Comparison of ENCODE assay signal across 7 mouse cellular contexts in genomic region chr7:63938914-63939396, GRCm38 (mm10). TPM values are rescaled to one million over a fixed set of nuclear protein-coding genes. Genes with fewer than 3 reads are reported as not detected.
DNase-seq lines count a peak whose midpoint lies in the region; ATAC-seq and TF ChIP-seq lines count a peak whose summit lies in the region.

Gene Klf13, minus strand, starts transcription at chr7:63938915.

- peak; percentile 94 for TF ChIP-seq POLR2A in small intestine, adult 2 months (IDR thresholded peaks at IDR 0.05; ENCODE audit: low read depth, low read length)

- ATAC-seq in intestine, postnatal 0 days = peak; percentile 88
- peak; percentile 94 for ATAC-seq in midbrain, embryonic 12.5 days (ENCODE audit: low FRiP score, low read depth)

- H3K4me2 ChIP-seq in intestine, postnatal 0 days (replicated peaks; ENCODE audit: low read depth) = peak within 1 kb of the TSS; percentile 95
- H3K4me2 ChIP-seq in midbrain, embryonic 12.5 days (replicated peaks) = peak within 1 kb of the TSS; percentile 91

- peak within 1 kb of the TSS; percentile 92 for H3K9ac ChIP-seq in intestine, postnatal 0 days (ENCODE audit: low read depth, low read length)
- peak within 1 kb of the TSS; percentile 96 for H3K9ac ChIP-seq in midbrain, embryonic 12.5 days (replicated peaks)

- DNase-seq in adrenal gland, postnatal 10 days = peak; percentile 97
- DNase-seq in embryonic facial prominence, embryonic 10.5 days (ENCODE audit: low spot score) = peak; percentile 99
- DNase-seq in gonadal fat pad, adult 2 months (ENCODE audit: low read depth) = peak; percentile 80
- peak; percentile 97 for DNase-seq in left cerebral cortex, postnatal 4 days

- H3K4me3 ChIP-seq in embryonic facial prominence, embryonic 10.5 days = peak within 1 kb of the TSS; percentile 76
- peak within 1 kb of the TSS; percentile 80 for H3K4me3 ChIP-seq in intestine, postnatal 0 days (ENCODE audit: low read depth, low read length)
- H3K4me3 ChIP-seq in midbrain, embryonic 12.5 days = peak within 1 kb of the TSS; percentile 99
- H3K4me3 ChIP-seq in small intestine, adult 2 months (ENCODE audit: low read depth, low read length) = peak within 1 kb of the TSS; percentile 84

- intact Hi-C loops in left cerebral cortex, postnatal 4 days (cut with DNase I) = loop anchor here (10.0 kb wide), 3 partner anchors 84 to 436 kb away; partner anchors contain the start of genes Fan1 and Trpm1

- under 1% methylated on average over 50 of the region's 50 CpGs for WGBS in embryonic facial prominence, embryonic 10.5 days
- WGBS in intestine, postnatal 0 days = 0% methylated on average over 50 of the region's 50 CpGs
- under 1% methylated on average over 45 of the region's 50 CpGs for WGBS in midbrain, embryonic 12.5 days
- under 1% methylated on average over 50 of the region's 50 CpGs for WGBS in small intestine, adult 2 months

- peak within 1 kb of the TSS; percentile 94 for H3K27ac ChIP-seq in embryonic facial prominence, embryonic 10.5 days (replicated peaks)
- H3K27ac ChIP-seq in intestine, postnatal 0 days (ENCODE audit: low read depth, low read length) = peak within 1 kb of the TSS; percentile 100
- peak within 1 kb of the TSS; percentile 92 for H3K27ac ChIP-seq in midbrain, embryonic 12.5 days (replicated peaks)
- H3K27ac ChIP-seq in small intestine, adult 2 months (ENCODE audit: insufficient read depth, low read depth, low read length) = peak within 1 kb of the TSS; percentile 98

- no peaks in the 10 kb centered on the region for H3K36me3 ChIP-seq in embryonic facial prominence, embryonic 10.5 days (replicated peaks)
- H3K36me3 ChIP-seq in intestine, postnatal 0 days (ENCODE audit: control insufficient read depth, insufficient read depth) = no peaks in the 10 kb centered on the region
- no peaks in the 10 kb centered on the region for H3K36me3 ChIP-seq in midbrain, embryonic 12.5 days
- no peaks in the 10 kb centered on the region for H3K36me3 ChIP-seq in small intestine, adult 2 months (ENCODE audit: control insufficient read depth, insufficient read depth, low read length)

- H3K9me3 ChIP-seq in embryonic facial prominence, embryonic 10.5 days = no peaks in the 10 kb centered on the region
- no peaks in the 10 kb centered on the region for H3K9me3 ChIP-seq in intestine, postnatal 0 days (ENCODE audit: control insufficient read depth)
- H3K9me3 ChIP-seq in midbrain, embryonic 12.5 days = no peaks in the 10 kb centered on the region

- H3K27me3 ChIP-seq in embryonic facial prominence, embryonic 10.5 days (replicated peaks; ENCODE audit: low read depth, poor library complexity, severe bottlenecking) = peaks cover 17% of the 10 kb centered on the region
- no peaks in the 10 kb centered on the region for H3K27me3 ChIP-seq in intestine, postnatal 0 days (replicated peaks; ENCODE audit: control insufficient read depth, insufficient read depth, low read length)
- peaks cover 4% of the 10 kb centered on the region; the same call in 1 of the 2 replicates for H3K27me3 ChIP-seq in midbrain, embryonic 12.5 days
- no peaks in the 10 kb centered on the region for H3K27me3 ChIP-seq in small intestine, adult 2 months (ENCODE audit: control insufficient read depth, insufficient read depth, low read length)

- no peak for TF ChIP-seq CTCF in intestine, postnatal 0 days (IDR thresholded peaks at IDR 0.05; ENCODE audit: low read depth)
- TF ChIP-seq CTCF in small intestine, adult 2 months (IDR thresholded peaks at IDR 0.05; ENCODE audit: extremely low read depth, insufficient read length, insufficient replicate concordance, low read depth, low read length) = no peak

- peaks cover 50% of the 10 kb centered on the region for H3K4me1 ChIP-seq in embryonic facial prominence, embryonic 10.5 days
- H3K4me1 ChIP-seq in intestine, postnatal 0 days (replicated peaks; ENCODE audit: control insufficient read depth, insufficient read depth, low read length) = 0 out of 2 replicates have a peak, but pooled peaks cover 3% of the 10 kb centered on the region
- peaks cover 29% of the 10 kb centered on the region for H3K4me1 ChIP-seq in midbrain, embryonic 12.5 days
- H3K4me1 ChIP-seq in small intestine, adult 2 months (ENCODE audit: control insufficient read depth, insufficient read depth, insufficient read length, low read length) = peaks cover 16% of the 10 kb centered on the region

RNA-seq across cellular contexts. Expression of gene Klf13, which starts in this region (rescaled TPM):
- 10 to 100 TPM; 65.9 to 80.6 TPM for total RNA-seq in adrenal gland, postnatal 10 days (2021)
- polyA plus RNA-seq in embryonic facial prominence, embryonic 10.5 days (2016; fragmentation: Nextera tagmentation; extraction: Ambion mirVana) = 22.1 and 23.9 TPM in 2 replicates
- polyA plus RNA-seq in gonadal fat pad, adult 2 months (2012; rRNA removed) = 30.1 and 39.0 TPM in 2 replicates
- polyA plus RNA-seq in intestine, postnatal 0 days (2015; fragmentation: Nextera tagmentation; extraction: Ambion mirVana) = 19.3 and 24.5 TPM in 2 replicates
- total RNA-seq in left cerebral cortex, postnatal 4 days (2021) = 10 to 100 TPM; 72.3 to 73.5 TPM
- polyA plus RNA-seq in midbrain, embryonic 12.5 days (2016; fragmentation: Nextera tagmentation; extraction: Ambion mirVana) = 30.7 and 31.8 TPM in 2 replicates
- 22.2 and 55.1 TPM in 2 replicates for polyA plus RNA-seq in small intestine, adult 2 months (2012; rRNA removed)

Comparison
In these comparisons a context has a peak if more than half of its experiments do, and no peak if none do; other contexts are left out.
1. Peak in every context shown above with its lines: DNase-seq, ATAC-seq, H3K4me3 ChIP-seq and H3K27ac ChIP-seq.